Mouse (Mus musculus) frontal cortex, postnatal 14 days (tissue): Measurements from ENCODE around the gene Clcn7.

ENCODE experiments used
- DNase-seq, 2 experiments: peaks; one replicate each; pipeline ENCODE4 v3.0.0; 2022; ENCODE audit warnings: low spot score in 2 of 2

Clcn7 gene

GRCm38 (mm10) chr17:25127079-25127478 lies 6.1 kb upstream of the Clcn7 start:
- DNase-seq: no peak

DNA sequence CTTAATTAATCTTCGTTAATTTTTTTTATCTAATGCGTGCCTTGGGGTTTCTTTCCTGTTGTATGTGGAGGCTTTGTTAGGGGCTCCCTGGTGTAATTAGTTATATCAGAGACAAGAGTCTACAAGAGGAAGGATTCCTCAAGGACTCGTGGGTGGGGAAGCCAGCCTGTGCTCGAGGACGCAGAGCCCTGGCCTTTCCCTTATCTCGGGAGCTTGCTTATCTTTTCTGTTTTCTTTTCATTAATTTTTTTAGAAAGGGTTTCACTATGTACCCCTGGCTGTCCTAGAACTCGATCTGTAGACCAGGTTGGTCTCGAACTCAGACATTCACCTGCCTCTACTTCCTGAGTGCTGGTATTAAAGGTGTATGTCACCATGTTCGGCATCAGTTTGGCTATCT lies 5.5 kb upstream of the Clcn7 start:
- DNase-seq: no peak

- DNase-seq: no peak
Observed at GRCm38 (mm10) chr17:25130060-25130459, 3.1 kb upstream of the Clcn7 start.

GRCm38 (mm10) chr17:25135622-25136021 lies 2.4 kb downstream of the Clcn7 start:
- no peak for DNase-seq

GRCm38 (mm10) chr17:25138803-25139202 lies 5.6 kb downstream of the Clcn7 start:
- DNase-seq: no peak

DNA sequence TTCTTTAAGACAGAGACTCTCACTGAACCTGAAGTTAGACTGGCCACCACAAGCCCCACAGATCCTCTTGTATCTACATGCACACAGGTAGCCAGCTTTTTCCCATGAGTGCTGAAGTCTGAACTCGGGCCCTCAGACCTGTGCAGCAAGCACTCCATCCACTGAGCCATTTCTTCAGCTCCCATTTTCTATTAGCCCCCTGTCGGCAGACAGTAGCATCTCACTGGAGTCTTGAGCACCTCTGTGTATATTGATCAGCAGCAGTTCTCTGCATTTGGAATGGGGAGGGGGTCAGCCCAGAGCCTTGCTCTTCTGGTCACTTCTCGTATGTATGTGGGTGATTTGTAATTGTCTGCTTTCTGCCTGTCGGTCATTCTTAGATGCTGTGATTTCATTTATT lies 6.8 kb downstream of the Clcn7 start:
- no peak for DNase-seq

DNA sequence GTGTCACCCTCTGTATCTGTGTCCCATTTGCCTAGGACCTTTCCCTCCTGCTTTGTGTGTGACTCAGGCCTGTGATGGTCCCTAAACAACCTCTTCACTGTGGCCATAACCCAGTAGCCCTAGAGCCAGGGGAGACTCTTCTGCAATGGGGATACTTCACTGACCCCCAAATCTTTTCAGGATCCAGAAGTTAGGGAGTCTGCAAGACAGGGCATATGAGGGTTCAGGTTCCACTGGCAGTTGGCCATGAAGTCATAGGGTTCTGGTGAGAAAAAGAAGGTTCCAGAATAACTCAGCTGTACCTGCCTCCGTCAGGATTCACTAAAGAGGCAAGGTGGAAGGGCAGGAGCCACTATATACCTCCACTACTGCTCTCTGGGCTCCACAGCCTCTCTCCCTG lies 29.0 kb downstream of the Clcn7 start, which contains the start of gene Ccdc154:
TSS of gene Ccdc154 (plus strand) at position 301 of the 400 bp plus-strand sequence.
- DNase-seq: no peak

GRCm38 (mm10) chr17:25163387-25163786 lies 30.2 kb downstream of the Clcn7 start:
- no peak for DNase-seq

DNA sequence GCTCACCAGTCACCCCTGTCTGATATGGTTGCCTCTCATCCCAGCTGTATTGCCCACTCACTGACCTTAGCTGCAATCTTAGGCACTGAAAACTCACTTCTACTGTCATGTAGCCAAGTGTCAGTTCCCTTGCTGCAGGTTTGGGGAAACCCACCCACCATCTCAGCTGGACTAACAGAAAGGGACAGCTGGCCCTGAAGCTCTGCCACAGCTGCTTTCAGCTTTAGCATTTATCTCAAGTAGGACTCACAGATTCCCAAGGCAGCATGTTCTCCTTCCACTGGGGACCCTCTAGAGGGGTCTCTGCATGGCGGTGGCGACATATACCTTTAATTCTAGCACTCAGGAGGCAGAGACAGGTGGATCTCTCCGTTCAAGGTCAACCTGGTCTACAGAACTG lies 31.6 kb downstream of the Clcn7 start:
- no peak for DNase-seq

DNA sequence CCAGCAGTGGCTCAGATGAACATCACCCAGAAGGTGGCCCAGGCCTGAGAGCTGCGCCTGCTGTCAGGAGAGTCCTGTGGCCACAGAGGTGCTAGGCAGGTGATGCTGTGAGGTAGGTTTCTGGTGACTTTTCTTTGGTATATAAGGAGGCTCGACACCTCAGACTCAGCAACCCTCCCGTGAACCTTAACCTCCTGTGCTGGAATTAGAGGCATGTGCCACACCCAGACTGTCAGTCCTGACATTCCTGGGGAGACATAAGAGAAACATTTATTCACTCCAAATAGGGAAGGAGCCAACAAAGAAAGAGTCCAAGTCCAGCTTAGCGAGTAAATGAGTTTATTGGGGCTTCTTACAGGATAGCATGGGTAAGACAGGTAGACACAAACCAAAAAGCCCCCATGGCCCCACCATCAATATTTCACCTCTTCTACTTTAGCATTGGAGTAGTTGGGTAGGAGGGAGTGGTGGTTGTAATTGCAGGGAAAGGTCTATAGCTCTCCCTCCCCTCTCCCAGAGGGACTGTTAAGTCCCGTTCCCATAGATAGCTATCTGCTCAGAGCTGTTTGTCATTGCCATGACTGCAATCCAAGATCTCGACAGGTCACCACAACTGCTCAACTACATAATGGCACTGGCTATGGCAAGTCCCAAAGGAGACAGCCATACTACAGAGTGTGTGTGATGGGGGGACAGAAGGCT lies 32.9 kb downstream of the Clcn7 start:
- no peak for DNase-seq

DNA sequence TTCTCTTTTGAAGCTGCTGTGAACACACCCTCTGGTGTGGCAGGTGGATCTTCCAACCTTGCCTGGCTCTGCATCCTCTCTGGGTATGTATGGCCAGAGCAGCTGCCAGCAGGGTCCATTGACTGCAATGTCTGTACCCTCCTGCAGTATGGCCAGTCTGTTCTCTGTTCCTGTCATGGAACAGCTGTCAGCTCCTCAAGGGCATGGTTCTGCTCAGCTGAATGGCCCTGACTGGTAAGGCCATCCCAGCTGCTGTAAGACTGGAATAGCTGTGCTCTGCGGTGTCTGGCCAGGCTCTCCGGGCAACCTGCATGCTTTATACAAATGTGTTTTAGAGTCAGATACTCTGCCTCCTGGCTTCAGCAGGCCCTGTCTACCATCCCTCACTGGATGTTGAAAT lies 36.5 kb downstream of the Clcn7 start:
- DNase-seq: no peak

- no peak for DNase-seq
Observed at GRCm38 (mm10) chr17:25172558-25172957, 39.4 kb downstream of the Clcn7 start.

DNA sequence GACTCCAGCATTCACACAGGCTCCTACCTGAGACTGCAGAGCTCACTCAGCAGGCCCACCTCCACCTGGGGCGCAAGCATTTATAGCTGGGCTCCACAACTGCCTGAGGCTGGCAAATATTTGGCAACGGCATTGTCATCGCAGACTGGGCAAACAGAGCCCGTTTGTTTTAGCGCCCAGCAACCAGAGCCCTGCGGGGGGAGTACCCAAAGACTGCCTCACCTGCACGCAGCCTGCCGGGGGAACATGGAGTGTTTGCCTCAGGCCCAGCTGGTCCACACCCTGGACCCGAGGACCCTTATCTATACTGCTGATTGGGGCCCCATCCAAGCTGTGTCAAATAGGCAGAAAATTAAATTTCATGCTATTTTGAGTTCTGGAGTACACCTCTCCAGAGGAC lies 42.2 kb downstream of the Clcn7 start, which contains the start of gene Gm38655:
TSS of gene Gm38655 (minus strand) at position 61 of the 400 bp plus-strand sequence.
- no peak for DNase-seq

- DNase-seq: no peak
Observed at GRCm38 (mm10) chr17:25183232-25183631, 50.0 kb downstream of the Clcn7 start.

- DNase-seq: peak; percentile 96 to 99
Observed at GRCm38 (mm10) chr17:25184129-25184691, 51.0 kb downstream of the Clcn7 start, which contains the start of gene BC003965. Gene BC003965 (plus strand): TSS chr17:25184554.

- no peak for DNase-seq
Observed at GRCm38 (mm10) chr17:25184961-25185360, 51.8 kb downstream of the Clcn7 start.

GRCm38 (mm10) chr17:25187784-25188149 lies 54.6 kb downstream of the Clcn7 start:
- DNase-seq: no peak

GRCm38 (mm10) chr17:25188150-25189031 lies 55.2 kb downstream of the Clcn7 start, which contains the start of gene Unkl:
Gene Unkl (plus strand): TSS chr17:25188397.
- peak; percentile 41 to 45 for DNase-seq

DNA sequence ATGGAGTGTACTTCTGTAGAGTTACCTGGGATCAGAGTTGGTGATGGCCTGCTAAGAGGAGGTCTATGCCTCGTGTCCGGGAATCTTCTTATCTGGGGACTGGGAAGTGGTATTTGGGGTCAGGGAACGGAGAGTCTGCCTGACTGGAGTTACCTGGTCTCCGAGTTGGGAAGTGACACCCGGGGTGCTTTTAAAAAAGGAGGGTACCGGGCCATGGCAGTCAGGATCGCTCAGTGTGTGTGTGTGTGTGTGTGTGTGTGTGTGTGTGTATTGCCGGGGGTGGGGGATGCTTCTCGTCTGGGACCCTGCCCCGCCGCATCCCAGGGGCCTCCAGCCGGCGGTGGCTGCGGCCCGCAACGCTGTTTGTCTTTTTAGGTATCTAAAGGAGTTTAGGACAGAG lies 55.9 kb downstream of the Clcn7 start:
- DNase-seq: no peak

DNA sequence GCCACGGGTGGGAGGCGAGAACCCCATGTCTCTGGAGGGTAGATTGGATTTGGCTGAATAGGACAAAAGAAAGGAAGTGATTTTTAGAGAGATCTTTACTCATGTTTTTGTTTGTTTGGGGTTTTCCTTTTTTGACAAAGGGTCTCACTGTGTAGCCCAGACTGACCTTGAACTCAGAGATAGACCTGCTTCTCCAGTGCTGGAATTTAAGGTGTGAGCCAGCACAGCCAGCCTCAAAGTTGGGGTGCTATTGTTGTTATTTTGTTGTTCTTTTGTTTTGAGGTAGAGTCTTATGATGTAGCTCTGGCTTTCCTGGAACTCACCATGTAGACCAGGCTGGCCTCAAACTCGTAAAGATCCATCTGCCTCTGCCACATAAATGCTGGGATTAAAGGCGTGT lies 69.2 kb downstream of the Clcn7 start:
- DNase-seq: no peak

DNA sequence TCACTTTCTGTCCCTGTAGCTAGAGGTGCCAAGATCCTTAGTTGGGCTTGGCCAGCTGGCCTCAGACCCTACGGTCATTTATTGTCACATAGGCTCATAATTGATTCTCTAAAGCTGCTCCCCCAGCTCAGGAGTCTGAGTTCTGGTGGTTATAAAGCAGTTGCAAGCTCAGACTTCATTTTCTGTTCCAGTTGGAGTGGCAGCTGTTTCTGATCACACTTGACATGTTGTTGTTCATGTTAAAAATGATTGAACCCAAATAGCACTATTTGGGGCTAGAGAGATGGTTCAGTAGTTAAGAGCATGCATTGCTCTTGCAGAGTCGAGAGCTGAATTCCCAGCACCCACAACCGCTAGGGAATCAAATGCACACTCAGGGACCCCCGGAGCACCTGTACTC lies 76.8 kb downstream of the Clcn7 start:
- DNase-seq: no peak

DNA sequence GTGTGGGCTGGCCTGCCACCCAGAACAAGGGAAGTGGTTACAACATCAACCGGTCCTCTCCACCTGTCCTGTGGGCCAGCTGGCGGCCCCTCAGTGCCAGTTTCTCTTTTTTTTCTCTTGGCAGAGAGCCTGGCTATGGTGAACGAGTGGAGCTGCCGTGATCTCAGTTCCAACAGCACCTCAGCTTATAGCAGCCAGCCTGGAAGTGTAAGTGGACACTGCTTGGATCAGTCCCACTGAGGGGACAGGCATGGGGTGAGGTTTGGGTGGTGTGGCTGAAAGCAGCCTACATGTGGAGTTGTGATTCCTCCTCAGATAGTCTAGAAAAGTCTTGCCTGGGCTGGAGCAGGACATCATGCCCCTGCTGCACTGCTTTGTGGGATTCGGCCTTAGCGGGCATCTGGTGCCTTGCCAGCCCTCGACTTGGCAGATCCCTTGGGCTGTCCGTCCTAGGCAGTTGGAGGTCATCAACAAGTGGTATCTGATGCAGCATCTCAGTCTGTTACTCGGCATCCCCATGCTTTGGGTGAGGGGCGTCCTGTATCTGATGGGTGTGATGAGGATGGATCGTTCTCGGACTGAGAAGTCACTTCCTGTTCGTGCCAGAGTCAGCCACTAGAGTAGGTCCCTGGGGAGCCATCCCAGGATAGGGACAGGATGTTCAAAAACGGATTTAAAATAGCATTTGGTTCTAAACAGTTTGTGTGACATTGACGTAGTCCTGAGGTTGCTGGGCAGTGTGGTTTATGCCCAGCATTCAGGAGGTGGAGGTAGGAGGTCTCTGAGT lies 77.7 kb downstream of the Clcn7 start:
- no peak for DNase-seq
